Mouse (Mus musculus): Measurements from ENCODE around the gene Armc12. TPM values are rescaled to one million over a fixed set of nuclear protein-coding genes. Genes with fewer than 3 reads are reported as not detected.

Armc12 gene
- polyA plus RNA-seq, 1 experiment from 2014 or later = not detected

- Histone ChIP-seq H3K27me3 (peaks cover 18% of the 10 kb centered on the region), H3K4me2 (replicated peaks) (no peak overlapping the region), H3K4me1 (peaks cover 36% of the 10 kb centered on the region), H3K9ac (no peak overlapping the region), H3K27ac (no peak overlapping the region), H3K4me3 (no peak overlapping the region), H3K36me3 (no peaks in the 10 kb centered on the region), H3K9me3 (no peaks in the 10 kb centered on the region)
- ATAC-seq (ENCODE audit: low FRiP score, low read depth) = no peak
- WGBS = 57% methylated on average over 10 of the region's 10 CpGs
Measured at GRCm38 (mm10) chr17:28515431-28516341, 14.9 kb upstream of the Armc12 start.

DNA sequence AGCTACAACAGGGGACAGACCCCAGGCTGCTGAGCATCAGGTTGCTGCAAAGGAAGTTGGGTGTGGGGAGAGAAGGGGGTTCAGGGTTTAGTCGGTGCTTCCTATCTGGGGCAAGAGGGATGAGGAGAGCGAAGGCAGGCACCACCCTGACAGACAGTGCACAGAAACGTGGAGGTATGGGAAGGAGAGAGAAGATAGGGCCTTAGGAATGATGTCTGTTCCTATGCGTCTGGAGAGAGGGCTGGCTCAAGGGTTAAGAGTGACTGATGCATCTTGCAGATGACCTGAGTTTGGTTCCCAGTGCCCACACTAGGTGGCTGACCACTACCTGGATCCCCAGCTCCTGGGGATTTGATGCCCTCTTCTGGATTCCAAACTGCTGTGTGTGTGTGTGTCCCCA is 13.7 kb upstream of the Armc12 start:
- peak overlapping the region; percentile 73; the same call in 1 of the 2 replicates for H3K27ac ChIP-seq
- H3K4me3 ChIP-seq = no peak overlapping the region
- no peak overlapping the region for H3K9ac ChIP-seq
- 68% methylated on average over 4 of the region's 4 CpGs for WGBS
- H3K27me3 ChIP-seq = peaks cover 18% of the 10 kb centered on the region
- no peak for ATAC-seq (ENCODE audit: low FRiP score, low read depth)
- H3K4me1 ChIP-seq = peaks cover 36% of the 10 kb centered on the region
- H3K9me3 ChIP-seq = no peaks in the 10 kb centered on the region
- peak overlapping the region; percentile 94 for H3K4me2 ChIP-seq (replicated peaks)
- no peaks in the 10 kb centered on the region for H3K36me3 ChIP-seq

GRCm38 (mm10) chr17:28517441-28517955 is 13.1 kb upstream of the Armc12 start, which contains the start of gene Fkbp5:
Gene Fkbp5, minus strand, starts transcription at chr17:28517527.
- Histone ChIP-seq H3K4me3 (peak within 1 kb of the TSS; percentile 52), H3K27ac (peak within 1 kb of the TSS; percentile 73), H3K36me3 (no peaks in the 10 kb centered on the region), H3K27me3 (peaks cover 14% of the 10 kb centered on the region), H3K9ac (peak within 1 kb of the TSS; percentile 62), H3K4me1 (peaks cover 37% of the 10 kb centered on the region), H3K4me2 (replicated peaks) (peak within 1 kb of the TSS; percentile 94), H3K9me3 (no peaks in the 10 kb centered on the region)
- WGBS = 2% methylated on average over 16 of the region's 16 CpGs
- peak; percentile 41; the same call in 1 of the 2 replicates for ATAC-seq (ENCODE audit: low FRiP score, low read depth)

DNA sequence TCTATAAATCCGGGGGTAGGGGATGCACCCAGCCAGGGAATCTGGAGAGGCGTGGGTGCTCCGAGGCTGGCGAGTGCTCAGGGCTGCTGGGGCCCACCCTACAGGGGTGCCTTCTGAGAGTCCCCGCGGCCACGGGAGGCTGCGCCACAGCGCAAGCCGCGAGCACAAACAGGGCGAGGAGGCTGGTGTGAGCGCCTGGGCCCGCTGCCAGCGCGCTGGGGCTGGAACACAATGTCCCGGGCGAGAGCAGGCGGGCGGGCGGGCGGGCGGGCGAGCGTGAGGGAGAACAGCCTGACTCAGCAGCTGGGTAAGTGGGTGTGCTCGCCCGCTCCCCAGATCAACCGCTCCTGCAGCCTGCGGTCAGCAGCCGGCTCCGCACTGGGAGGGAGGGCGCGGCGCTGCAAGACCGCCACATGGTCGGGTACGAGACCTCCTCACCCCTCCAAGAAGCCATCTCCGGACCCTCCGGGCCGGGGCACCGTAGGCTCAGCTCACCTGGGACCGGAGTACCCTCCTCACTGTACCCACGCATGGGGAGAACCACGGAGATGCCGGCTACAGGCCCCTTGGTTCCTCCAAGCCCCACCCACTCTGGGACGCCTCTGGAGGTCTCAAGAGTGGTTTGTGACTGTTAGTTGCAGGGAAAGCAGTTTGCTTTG is 12.5 kb upstream of the Armc12 start:
- WGBS = under 1% methylated on average over 39 of the region's 46 CpGs
- Histone ChIP-seq H3K4me2 (replicated peaks) (peak overlapping the region; percentile 94), H3K9ac (peak overlapping the region; percentile 62), H3K9me3 (no peaks in the 10 kb centered on the region), H3K27me3 (peaks cover 14% of the 10 kb centered on the region), H3K4me3 (peak overlapping the region; percentile 52), H3K36me3 (no peaks in the 10 kb centered on the region), H3K4me1 (peaks cover 32% of the 10 kb centered on the region), H3K27ac (peak overlapping the region; percentile 73; the same call in 1 of the 2 replicates)
- ATAC-seq (ENCODE audit: low FRiP score, low read depth) = peak; percentile 51; the same call in 1 of the 2 replicates

DNA sequence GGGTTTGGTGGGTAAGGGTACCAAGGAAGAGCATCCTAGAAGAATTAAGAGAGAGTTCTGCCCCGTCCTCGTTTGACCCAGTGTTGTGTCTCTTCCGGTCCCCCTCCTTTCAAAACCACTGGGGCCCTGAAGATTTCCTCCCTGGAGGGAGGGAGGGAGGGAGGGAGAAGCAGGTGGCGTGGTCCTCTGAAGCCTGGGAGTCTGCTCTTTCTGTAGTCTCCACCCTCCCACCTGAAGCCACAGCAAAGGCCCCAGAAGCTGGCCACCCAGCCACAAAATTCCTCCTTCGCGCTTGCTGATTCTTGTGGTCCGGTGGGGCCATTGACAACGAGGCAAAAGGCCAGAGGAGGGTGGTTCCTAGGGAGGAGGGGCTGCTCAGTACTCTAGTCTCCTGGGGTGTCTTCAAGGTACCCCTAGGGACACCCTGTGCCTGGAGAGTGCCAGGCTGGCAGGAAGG is 12.0 kb upstream of the Armc12 start:
- peak overlapping the region; percentile 62; the same call in 1 of the 2 replicates for H3K9ac ChIP-seq
- H3K4me2 ChIP-seq (replicated peaks) = peak overlapping the region; percentile 94
- no peak for ATAC-seq (ENCODE audit: low FRiP score, low read depth)
- H3K27ac ChIP-seq = peak overlapping the region; percentile 73; the same call in 1 of the 2 replicates
- no peaks in the 10 kb centered on the region for H3K36me3 ChIP-seq
- H3K4me1 ChIP-seq = peaks cover 35% of the 10 kb centered on the region
- peaks cover 14% of the 10 kb centered on the region for H3K27me3 ChIP-seq
- 18% methylated on average over 8 of the region's 8 CpGs for WGBS
- peak overlapping the region; percentile 52 for H3K4me3 ChIP-seq
- no peaks in the 10 kb centered on the region for H3K9me3 ChIP-seq

DNA sequence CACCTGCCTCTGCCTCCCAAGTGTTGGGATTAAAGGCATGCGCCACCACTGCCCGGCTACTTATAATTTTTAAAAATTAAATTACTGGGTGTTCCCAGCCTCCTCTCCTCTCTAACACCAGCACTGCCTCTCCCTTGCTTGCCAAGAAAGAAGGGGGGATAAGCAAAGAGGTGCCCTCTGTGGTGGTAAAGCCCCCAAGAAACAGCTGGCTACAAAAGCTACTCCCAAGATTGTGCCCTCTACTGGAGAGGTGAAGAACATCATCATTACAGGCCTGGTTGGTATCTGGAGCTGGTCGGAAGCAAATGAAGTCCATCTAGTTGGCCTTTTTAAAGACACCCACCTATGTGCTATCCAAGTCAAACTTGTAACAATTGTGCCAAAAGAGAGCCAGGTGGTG is 10.8 kb upstream of the Armc12 start:
- ATAC-seq (ENCODE audit: low FRiP score, low read depth) = no peak
- no peaks in the 10 kb centered on the region for H3K9me3 ChIP-seq
- no peak overlapping the region for H3K4me2 ChIP-seq (replicated peaks)
- no peak overlapping the region for H3K4me3 ChIP-seq
- peaks cover 42% of the 10 kb centered on the region for H3K4me1 ChIP-seq
- no peaks in the 10 kb centered on the region for H3K36me3 ChIP-seq
- no peak overlapping the region for H3K27ac ChIP-seq
- whole genome bisulfite sequencing = 92% methylated on average over 3 of the region's 3 CpGs
- H3K27me3 ChIP-seq = peaks cover 14% of the 10 kb centered on the region
- H3K9ac ChIP-seq = no peak overlapping the region

GRCm38 (mm10) chr17:28520561-28520960 is 10.0 kb upstream of the Armc12 start:
- Histone ChIP-seq H3K4me2 (replicated peaks) (no peak overlapping the region), H3K27ac (no peak overlapping the region), H3K27me3 (peaks cover 13% of the 10 kb centered on the region), H3K9me3 (no peaks in the 10 kb centered on the region), H3K36me3 (no peaks in the 10 kb centered on the region), H3K4me1 (peaks cover 42% of the 10 kb centered on the region), H3K9ac (no peak overlapping the region), H3K4me3 (no peak overlapping the region)
- no peak for ATAC-seq (ENCODE audit: low FRiP score, low read depth)
- WGBS = 82% methylated on average over 4 of the region's 4 CpGs

DNA sequence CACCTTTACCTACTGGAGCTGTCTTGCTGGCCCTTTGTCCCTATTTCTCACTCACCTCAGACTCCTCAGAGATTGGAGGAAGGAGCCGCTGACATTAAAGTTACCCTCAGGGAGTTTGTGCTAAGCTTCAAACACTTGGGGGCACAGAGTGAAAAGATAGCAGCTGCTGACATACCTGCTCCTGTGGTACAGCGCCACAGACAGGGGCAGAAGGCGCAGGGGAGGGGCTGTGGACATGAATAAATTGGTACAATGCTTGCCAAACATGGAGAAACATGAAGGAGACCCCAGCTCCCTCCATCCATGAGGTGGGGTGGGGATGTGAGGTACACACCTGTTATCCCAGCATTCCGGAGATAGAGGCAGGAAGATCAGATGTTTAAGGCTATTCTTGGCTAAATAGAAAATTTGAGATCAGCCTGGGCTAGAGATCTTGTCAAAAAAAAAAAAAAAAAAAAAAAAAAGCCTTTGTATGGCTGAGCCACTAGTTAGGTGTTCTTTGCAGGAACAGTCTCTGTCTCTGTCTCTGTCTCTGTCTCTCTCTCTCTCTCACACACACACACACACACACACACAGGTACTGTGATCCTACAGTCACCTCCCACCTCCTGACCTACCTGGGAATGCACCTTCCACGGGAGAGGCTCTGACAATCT is 9.4 kb upstream of the Armc12 start:
- peaks cover 8% of the 10 kb centered on the region for H3K27me3 ChIP-seq

DNA sequence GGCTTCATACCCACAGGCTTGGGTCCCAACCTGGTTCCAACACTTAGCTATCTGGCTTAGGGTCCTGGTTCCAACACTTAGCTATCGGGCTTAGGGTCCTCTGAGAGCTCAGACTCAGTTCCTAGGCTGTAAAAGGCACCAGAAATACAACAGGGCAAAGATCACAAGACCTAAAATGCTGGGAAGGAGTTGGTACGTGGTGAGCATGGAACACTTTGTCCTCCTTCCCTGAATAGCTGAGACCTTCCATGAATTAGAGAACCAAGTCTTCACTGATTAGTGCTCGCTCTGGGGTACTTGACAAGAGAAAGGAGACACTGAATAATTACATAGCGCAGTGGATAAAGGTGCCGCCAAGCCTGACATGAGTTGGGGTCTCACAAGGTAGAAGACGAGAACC is 8.7 kb upstream of the Armc12 start:
- Histone ChIP-seq H3K36me3 (no peaks in the 10 kb centered on the region), H3K9me3 (no peaks in the 10 kb centered on the region), H3K4me2 (replicated peaks) (peak overlapping the region; percentile 90), H3K27me3 (peaks cover 8% of the 10 kb centered on the region), H3K9ac (no peak overlapping the region), H3K4me1 (peaks cover 39% of the 10 kb centered on the region), H3K4me3 (peak overlapping the region; percentile 72), H3K27ac (no peak overlapping the region)
- 33% methylated on average over 6 of the region's 6 CpGs for WGBS
- no peak for ATAC-seq (ENCODE audit: low FRiP score, low read depth)

More for the DNA sequence above, 9.4 kb upstream of the Armc12 start:
- 58% methylated on average over 5 of the region's 5 CpGs for WGBS
- Histone ChIP-seq H3K36me3 (no peaks in the 10 kb centered on the region), H3K9me3 (no peaks in the 10 kb centered on the region), H3K27ac (no peak overlapping the region), H3K4me2 (replicated peaks) (no peak overlapping the region), H3K9ac (no peak overlapping the region), H3K4me3 (no peak overlapping the region), H3K4me1 (peaks cover 42% of the 10 kb centered on the region)
- no peak for ATAC-seq (ENCODE audit: low FRiP score, low read depth)

- H3K4me1 ChIP-seq = peaks cover 36% of the 10 kb centered on the region
- peak overlapping the region; percentile 72 for H3K4me3 ChIP-seq
- WGBS = under 1% methylated on average over 61 of the region's 66 CpGs
- ATAC-seq (ENCODE audit: low FRiP score, low read depth) = peak; percentile 84
- peak overlapping the region; percentile 79 for H3K9ac ChIP-seq
- H3K4me2 ChIP-seq (replicated peaks) = peak overlapping the region; percentile 90
- H3K27me3 ChIP-seq = peaks cover 8% of the 10 kb centered on the region; the same call in 1 of the 2 replicates
- peak overlapping the region; percentile 94 for H3K27ac ChIP-seq
- H3K9me3 ChIP-seq = no peaks in the 10 kb centered on the region
- H3K36me3 ChIP-seq = no peaks in the 10 kb centered on the region
Measured at GRCm38 (mm10) chr17:28522623-28523354, 7.8 kb upstream of the Armc12 start.

All from limb, embryonic 13.5 days (tissue).